Mouse (Mus musculus) heart, postnatal 0 days (tissue): Measurements from ENCODE around the gene Usf2. TPM values are rescaled to one million over a fixed set of nuclear protein-coding genes. Genes with fewer than 3 reads are reported as not detected.
"Not testable (repeated sequence)": the region's sequence is repeated elsewhere in the genome, so short reads cannot be mapped to it uniquely, and the experiment has no call there.

ENCODE experiments used
- ATAC-seq: fragments of 200-750 bp; cut with Nextera tagmentation; 2 replicates; pipeline ENCODE4 v1.8.0; 2017; ENCODE audit warnings: low read depth, moderate number of reproducible peaks, moderate library complexity; ENCODE audit not compliant: insufficient read depth
- DNase-seq: peaks from one replicate; pipeline ENCODE4 v3.0.0-alpha.2; 2016; ENCODE audit warnings: low spot score
- H3K27ac ChIP-seq: fragments of 300-500 bp; sonication (generic); 2 replicates; pipeline ENCODE4 v1.5.1; 2014; ENCODE audit warnings: low read depth, mild to moderate bottlenecking
- H3K27me3 ChIP-seq: fragments of 300-500 bp; sonication (generic); 2 replicates; pipeline ENCODE4 v1.6.1; 2014; ENCODE audit warnings: low read length, mixed read lengths; ENCODE audit not compliant: control insufficient read depth, insufficient read depth
- H3K36me3 ChIP-seq: fragments of 300-500 bp; sonication (generic); replicated peaks from 2 replicates; pipeline ENCODE4 v1.6.1; 2014; ENCODE audit warnings: low read length, mixed read lengths; ENCODE audit not compliant: control insufficient read depth, insufficient read depth
- H3K4me1 ChIP-seq: fragments of 300-500 bp; sonication (generic); 2 replicates; pipeline ENCODE4 v1.6.1; 2014; ENCODE audit warnings: antibody characterized with exemption; ENCODE audit not compliant: control insufficient read depth, insufficient read depth
- H3K4me2 ChIP-seq: fragments of 300-500 bp; sonication (generic); 2 replicates; pipeline ENCODE4 v1.6.1; 2014; ENCODE audit warnings: low read depth, mild to moderate bottlenecking, low read length, moderate library complexity
- H3K4me3 ChIP-seq: fragments of 300-500 bp; sonication (generic); 2 replicates; pipeline ENCODE4 v1.5.1; 2014; ENCODE audit warnings: low read depth, low read length
- H3K9ac ChIP-seq: fragments of 300-500 bp; sonication (generic); replicated peaks from 2 replicates; pipeline ENCODE4 v1.6.1; 2014; ENCODE audit warnings: low read depth, low read length, mixed read lengths
- H3K9me3 ChIP-seq: fragments of 300-500 bp; sonication (generic); replicated peaks from 2 replicates; pipeline ENCODE4 v1.6.1; 2016; ENCODE audit warnings: low read length; ENCODE audit not compliant: control insufficient read depth
- CTCF ChIP-seq: IDR thresholded peaks from 2 replicates; pipeline ENCODE4 v1.5.1; 2016; ENCODE audit warnings: antibody characterized with exemption, control low read depth, low read depth
- EP300 ChIP-seq: IDR thresholded peaks from 2 replicates; pipeline ENCODE4 v1.6.1; 2016; ENCODE audit warnings: antibody characterized with exemption, low read depth
- WGBS: fragments of 180-500 bp; shearing (Covaris S2); extraction: QIAGEN DNeasy Blood & Tissue Kit; methylation state at CpG from one replicate; pipeline ENCODE4 v1.1.7; 2014; 5-methylcytosine and 5-hydroxymethylcytosine counted together
- polyA plus RNA-seq: library from polyadenylated mRNA; unstranded; fragments of >200 nt; fragmentation: Nextera tagmentation; extraction: Ambion mirVana; gene quantifications from 2 replicates; pipeline ENCODE4 v1.2.1, GENCODE M21; 2015
- total RNA-seq: library from RNA; depleted of rRNA; stranded (reverse); fragments of >200 nt; gene quantifications from 2 replicates; pipeline ENCODE4 v1.2.3, GENCODE M21; 2014; ENCODE audit warnings: low replicate concordance

Usf2 gene
- total and polyA plus RNA-seq, 2 experiments from 2014 or later, result 16.7 to 101 TPM

GRCm38 (mm10) chr7:30943909-30944635, 12.5 kb downstream of the Usf2 start, which contains the start of gene Hamp:
TSS of gene Hamp (minus strand) at chr7:30944032.
- DNase-seq (no peak), ATAC-seq (no peak)
- Histone ChIP-seq H3K27me3 (no peaks in the 10 kb centered on the region), H3K4me3 (no peak within 1 kb of the TSS), H3K36me3 (peaks cover 17% of the 10 kb centered on the region), H3K4me1 (no peaks in the 10 kb centered on the region), H3K9me3 (no peaks in the 10 kb centered on the region), H3K27ac (no peak within 1 kb of the TSS), H3K9ac (no peak within 1 kb of the TSS), H3K4me2 (no peak within 1 kb of the TSS)
- no peak for TF ChIP-seq EP300
- no peak for TF ChIP-seq CTCF
- WGBS, result 51% methylated on average over 9 of the region's 9 CpGs

GRCm38 (mm10) chr7:30942365-30942764, 14.2 kb downstream of the Usf2 start:
- H3K4me2 ChIP-seq, H3K9ac ChIP-seq, H3K4me3 ChIP-seq, H3K27me3 ChIP-seq, H3K4me1 ChIP-seq, H3K27ac ChIP-seq, ATAC-seq, H3K9me3 ChIP-seq, DNase-seq: not testable (repeated sequence)
- H3K36me3 ChIP-seq, result peaks cover 11% of the 10 kb centered on the region; the same call in 1 of the 2 replicates
- 19% methylated on average over 3 of the region's 3 CpGs for WGBS

GRCm38 (mm10) chr7:30940070-30940469, 16.5 kb downstream of the Usf2 start:
- 65% methylated on average over 1 of the region's 1 CpGs for WGBS
- not testable (repeated sequence) for H3K27me3 ChIP-seq, H3K4me3 ChIP-seq, H3K4me2 ChIP-seq, H3K36me3 ChIP-seq, H3K9me3 ChIP-seq, H3K9ac ChIP-seq, ATAC-seq, H3K4me1 ChIP-seq, H3K27ac ChIP-seq, DNase-seq

- not testable (repeated sequence) for H3K9me3 ChIP-seq, ATAC-seq
- WGBS, result 58% methylated on average over 6 of the region's 6 CpGs
These were observed 21.0 kb downstream of the Usf2 start for GRCm38 (mm10) chr7:30935422-30936099.

GRCm38 (mm10) chr7:30924581-30924980, 32.0 kb downstream of the Usf2 start, which contains the start of gene Hamp2:
TSS of gene Hamp2 (minus strand) at chr7:30924681.
- DNase-seq, H3K4me1 ChIP-seq, H3K4me2 ChIP-seq, H3K9me3 ChIP-seq, H3K36me3 ChIP-seq, ATAC-seq, H3K4me3 ChIP-seq, H3K27ac ChIP-seq, H3K9ac ChIP-seq, H3K27me3 ChIP-seq: not testable (repeated sequence)
- 77% methylated on average over 2 of the region's 2 CpGs for WGBS

More at GRCm38 (mm10) chr7:30935422-30936099, 21.0 kb downstream of the Usf2 start:
- H3K27ac ChIP-seq, H3K4me1 ChIP-seq, H3K27me3 ChIP-seq, H3K9ac ChIP-seq, DNase-seq, H3K4me2 ChIP-seq, H3K36me3 ChIP-seq, H3K4me3 ChIP-seq: not testable (repeated sequence)

GRCm38 (mm10) chr7:30924071-30924470, 32.5 kb downstream of the Usf2 start:
- H3K9me3 ChIP-seq, result no peaks in the 10 kb centered on the region
- TF ChIP-seq EP300, result no peak
- TF ChIP-seq CTCF, result no peak
- no peak overlapping the region for H3K4me3 ChIP-seq
- DNase-seq (no peak), ATAC-seq (no peak)
- 33% methylated on average over 3 of the region's 3 CpGs for whole genome bisulfite sequencing
- H3K27ac ChIP-seq, result no peak overlapping the region
- no peak overlapping the region for H3K4me2 ChIP-seq
- 0 out of 2 replicates have a peak, but pooled peaks cover 3% of the 10 kb centered on the region for H3K27me3 ChIP-seq
- no peaks in the 10 kb centered on the region for H3K4me1 ChIP-seq
- no peak overlapping the region for H3K9ac ChIP-seq
- no peaks in the 10 kb centered on the region for H3K36me3 ChIP-seq

- H3K9me3 ChIP-seq, H3K9ac ChIP-seq, DNase-seq, H3K4me1 ChIP-seq, H3K4me2 ChIP-seq, H3K27ac ChIP-seq, H3K36me3 ChIP-seq, H3K4me3 ChIP-seq, H3K27me3 ChIP-seq, ATAC-seq: not testable (repeated sequence)
- 33% methylated on average over 3 of the region's 3 CpGs for WGBS
These were observed 34.1 kb downstream of the Usf2 start for GRCm38 (mm10) chr7:30922490-30922889.
